Mouse (Mus musculus): ENCODE results near the gene 9430015G10Rik. TPM values are rescaled to one million over a fixed set of nuclear protein-coding genes. Genes with fewer than 3 reads are reported as not detected.

The 9430015G10Rik gene
- polyA plus RNA-seq, 1 experiment, result 19.2 TPM

DNA sequence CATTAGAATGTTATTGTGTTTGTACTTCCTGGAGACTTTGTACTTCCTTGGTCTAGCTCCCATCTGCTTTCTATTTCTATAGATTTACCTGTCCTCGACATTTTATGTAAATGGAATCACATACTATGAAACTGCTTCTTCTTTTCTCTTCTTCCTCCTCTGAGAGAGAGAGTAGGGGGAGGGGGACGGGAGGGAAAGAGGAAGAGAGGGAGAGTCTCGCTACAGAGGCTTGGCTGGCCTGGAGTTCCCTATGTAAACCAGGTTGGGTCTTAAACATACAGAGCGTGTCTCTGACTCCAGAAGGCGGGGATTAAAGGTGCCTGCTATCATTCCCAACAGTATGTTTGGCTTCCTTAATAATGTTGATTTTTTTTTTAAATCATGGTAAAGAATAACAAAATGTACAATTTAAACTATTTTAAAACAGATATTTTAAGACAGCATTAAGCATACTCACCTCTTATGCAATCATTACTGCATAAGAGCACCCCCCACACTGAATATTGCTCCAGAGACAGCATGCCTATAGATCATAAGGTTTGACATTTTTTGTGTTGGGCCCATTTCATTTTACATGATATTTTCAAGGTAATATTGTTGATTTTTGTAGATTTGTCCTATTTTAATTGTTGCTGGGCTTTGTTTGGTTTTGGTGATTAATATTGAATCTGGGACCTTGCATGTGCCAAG lies 22.2 kb upstream of the 9430015G10Rik start:
- Histone ChIP-seq H3K79me3 (ENCODE audit: low read depth) (no peaks in the 10 kb centered on the region), H3K36me3 (ENCODE audit: control insufficient read depth, insufficient read depth) (no peaks in the 10 kb centered on the region), H3K4me3 (ENCODE audit: insufficient read depth, poor library complexity, severe bottlenecking) (no peak overlapping the region), H3K27me3 (ENCODE audit: control insufficient read depth, insufficient read depth, insufficient read length) (peaks cover 11% of the 10 kb centered on the region), H3ac (ENCODE audit: control insufficient read depth, insufficient read length, low read depth) (no peak overlapping the region), H3K79me2 (ENCODE audit: control insufficient read depth, insufficient read depth) (no peaks in the 10 kb centered on the region)
- no peak for TF ChIP-seq CEBPB (IDR thresholded peaks at IDR 0.05; ENCODE audit: low read depth)
- no peak for TF ChIP-seq USF1 (IDR thresholded peaks at IDR 0.05; ENCODE audit: low read depth)
- no peak for TF ChIP-seq CTCF (IDR thresholded peaks at IDR 0.05; ENCODE audit: control insufficient read depth, insufficient read depth, insufficient read length)
- no peak for TF ChIP-seq FOSL1 (IDR thresholded peaks at IDR 0.05; ENCODE audit: insufficient read depth, low read length, poor library complexity, severe bottlenecking)
- no peak for TF ChIP-seq MYOG (IDR thresholded peaks at IDR 0.05; ENCODE audit: control insufficient read depth, extremely low read depth, insufficient read length)
- TF ChIP-seq MYOD1 (IDR thresholded peaks at IDR 0.05; ENCODE audit: control insufficient read depth, insufficient read length, low read depth), result no peak
- no peak for TF ChIP-seq MAX (IDR thresholded peaks at IDR 0.05)

- H3K4me3 ChIP-seq (ENCODE audit: insufficient read depth, poor library complexity, severe bottlenecking), result no peak overlapping the region
- H3K36me3 ChIP-seq (ENCODE audit: control insufficient read depth, insufficient read depth), result no peaks in the 10 kb centered on the region
- no peaks in the 10 kb centered on the region for H3K79me3 ChIP-seq (ENCODE audit: low read depth)
- H3K27me3 ChIP-seq (ENCODE audit: control insufficient read depth, insufficient read depth, insufficient read length), result peaks cover 9% of the 10 kb centered on the region
- H3K79me2 ChIP-seq (ENCODE audit: control insufficient read depth, insufficient read depth), result no peaks in the 10 kb centered on the region
- TF ChIP-seq CEBPB (IDR thresholded peaks at IDR 0.05; ENCODE audit: low read depth) (no peak), MAX (IDR thresholded peaks at IDR 0.05) (no peak), USF1 (IDR thresholded peaks at IDR 0.05; ENCODE audit: low read depth) (no peak), CTCF (IDR thresholded peaks at IDR 0.05; ENCODE audit: control insufficient read depth, insufficient read depth, insufficient read length) (no peak), FOSL1 (IDR thresholded peaks at IDR 0.05; ENCODE audit: insufficient read depth, low read length, poor library complexity, severe bottlenecking) (no peak), MYOG (IDR thresholded peaks at IDR 0.05; ENCODE audit: control insufficient read depth, extremely low read depth, insufficient read length) (no peak), MYOD1 (IDR thresholded peaks at IDR 0.05; ENCODE audit: control insufficient read depth, insufficient read length, low read depth) (no peak)
- no peak overlapping the region for H3ac ChIP-seq (ENCODE audit: control insufficient read depth, insufficient read length, low read depth)
These were observed 18.5 kb upstream of the 9430015G10Rik start for GRCm38 (mm10) chr4:156091236-156091635.

DNA sequence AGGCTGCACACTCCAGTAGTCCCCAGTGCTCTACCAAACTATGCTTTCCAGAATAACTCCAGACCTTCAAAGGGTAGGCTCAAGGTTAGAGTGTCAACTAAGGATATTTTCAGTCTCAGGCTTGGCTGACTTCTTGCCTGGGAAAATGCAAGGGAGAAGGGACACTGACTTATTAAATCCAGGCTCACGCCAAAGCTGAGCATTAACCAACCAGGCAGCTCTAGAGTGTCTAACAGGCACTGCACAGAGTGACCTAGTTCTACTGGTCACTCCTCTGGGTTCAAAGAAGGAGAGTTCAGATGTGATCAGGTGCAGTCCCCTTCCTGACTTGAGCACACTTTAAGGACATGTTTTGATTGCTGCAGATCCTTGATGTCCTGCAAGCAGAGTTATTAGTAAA lies 17.0 kb upstream of the 9430015G10Rik start:
- Histone ChIP-seq H3K36me3 (ENCODE audit: control insufficient read depth, insufficient read depth) (no peaks in the 10 kb centered on the region), H3K79me3 (ENCODE audit: low read depth) (no peaks in the 10 kb centered on the region), H3K27me3 (ENCODE audit: control insufficient read depth, insufficient read depth, insufficient read length) (peaks cover 19% of the 10 kb centered on the region), H3K79me2 (ENCODE audit: control insufficient read depth, insufficient read depth) (no peaks in the 10 kb centered on the region), H3K4me3 (ENCODE audit: insufficient read depth, poor library complexity, severe bottlenecking) (no peak overlapping the region), H3ac (ENCODE audit: control insufficient read depth, insufficient read length, low read depth) (no peak overlapping the region)
- no peak for TF ChIP-seq CEBPB (IDR thresholded peaks at IDR 0.05; ENCODE audit: low read depth)
- no peak for TF ChIP-seq USF1 (IDR thresholded peaks at IDR 0.05; ENCODE audit: low read depth)
- TF ChIP-seq FOSL1 (IDR thresholded peaks at IDR 0.05; ENCODE audit: insufficient read depth, low read length, poor library complexity, severe bottlenecking), result no peak
- no peak for TF ChIP-seq MYOD1 (IDR thresholded peaks at IDR 0.05; ENCODE audit: control insufficient read depth, insufficient read length, low read depth)
- no peak for TF ChIP-seq MYOG (IDR thresholded peaks at IDR 0.05; ENCODE audit: control insufficient read depth, extremely low read depth, insufficient read length)
- no peak for TF ChIP-seq CTCF (IDR thresholded peaks at IDR 0.05; ENCODE audit: control insufficient read depth, insufficient read depth, insufficient read length)
- no peak for TF ChIP-seq MAX (IDR thresholded peaks at IDR 0.05)

DNA sequence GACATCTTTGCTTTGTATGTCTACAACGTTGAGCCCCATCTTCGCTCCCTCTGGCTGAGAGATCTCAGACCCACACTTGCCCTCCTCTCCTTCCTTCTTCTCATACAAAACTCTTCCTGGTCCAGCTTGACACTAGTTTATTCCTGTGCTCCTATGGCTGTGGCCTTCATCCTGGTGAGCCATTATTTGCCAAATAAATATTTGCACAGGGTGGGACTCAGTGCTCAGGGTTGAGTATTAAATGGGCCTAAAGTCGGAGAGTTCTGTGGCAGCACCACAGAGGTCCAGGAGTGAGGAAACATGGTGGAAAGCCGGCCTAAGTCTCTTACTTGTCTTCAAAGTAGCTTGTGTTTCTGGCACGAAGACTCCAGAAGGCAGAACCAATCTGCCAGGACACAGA lies 16.0 kb upstream of the 9430015G10Rik start:
- no peak overlapping the region for H3K4me3 ChIP-seq (ENCODE audit: insufficient read depth, poor library complexity, severe bottlenecking)
- H3K27me3 ChIP-seq (ENCODE audit: control insufficient read depth, insufficient read depth, insufficient read length), result peaks cover 29% of the 10 kb centered on the region
- H3ac ChIP-seq (ENCODE audit: control insufficient read depth, insufficient read length, low read depth), result no peak overlapping the region
- no peaks in the 10 kb centered on the region for H3K79me3 ChIP-seq (ENCODE audit: low read depth)
- no peaks in the 10 kb centered on the region for H3K79me2 ChIP-seq (ENCODE audit: control insufficient read depth, insufficient read depth)
- TF ChIP-seq USF1 (IDR thresholded peaks at IDR 0.05; ENCODE audit: low read depth) (no peak), CEBPB (IDR thresholded peaks at IDR 0.05; ENCODE audit: low read depth) (no peak), MAX (IDR thresholded peaks at IDR 0.05) (no peak), CTCF (IDR thresholded peaks at IDR 0.05; ENCODE audit: control insufficient read depth, insufficient read depth, insufficient read length) (no peak), FOSL1 (IDR thresholded peaks at IDR 0.05; ENCODE audit: insufficient read depth, low read length, poor library complexity, severe bottlenecking) (no peak)
- no peaks in the 10 kb centered on the region for H3K36me3 ChIP-seq (ENCODE audit: control insufficient read depth, insufficient read depth)

DNA sequence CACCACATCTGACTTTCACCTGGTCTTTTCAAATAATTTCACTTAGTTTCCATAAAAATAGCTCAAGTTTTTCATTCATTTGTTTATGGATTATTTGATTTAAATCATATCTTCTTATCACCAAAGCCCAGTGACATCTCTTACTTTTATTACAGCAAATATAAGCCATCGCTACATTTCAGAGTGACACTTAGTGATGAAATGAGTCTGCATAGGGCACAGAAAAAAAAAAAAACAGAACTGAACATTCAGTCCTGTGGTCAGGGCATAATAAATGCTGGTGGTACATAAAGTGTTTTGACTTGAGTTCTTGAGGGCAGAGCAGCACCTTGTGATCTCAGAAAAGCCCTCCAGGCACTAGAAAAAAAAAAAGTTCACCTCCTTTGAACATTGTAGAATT lies 13.6 kb upstream of the 9430015G10Rik start:
- no peaks in the 10 kb centered on the region for H3K36me3 ChIP-seq (ENCODE audit: control insufficient read depth, insufficient read depth)
- H3K79me3 ChIP-seq (ENCODE audit: low read depth), result no peaks in the 10 kb centered on the region
- peaks cover 29% of the 10 kb centered on the region for H3K27me3 ChIP-seq (ENCODE audit: control insufficient read depth, insufficient read depth, insufficient read length)
- no peaks in the 10 kb centered on the region for H3K79me2 ChIP-seq (ENCODE audit: control insufficient read depth, insufficient read depth)
- TF ChIP-seq FOSL1 (IDR thresholded peaks at IDR 0.05; ENCODE audit: insufficient read depth, low read length, poor library complexity, severe bottlenecking), result no peak
- no peak for TF ChIP-seq CEBPB (IDR thresholded peaks at IDR 0.05; ENCODE audit: low read depth)
- no peak for TF ChIP-seq MYOD1 (IDR thresholded peaks at IDR 0.05; ENCODE audit: control insufficient read depth, insufficient read length, low read depth)
- TF ChIP-seq MYOG (IDR thresholded peaks at IDR 0.05; ENCODE audit: control insufficient read depth, extremely low read depth, insufficient read length), result no peak
- no peak for TF ChIP-seq CTCF (IDR thresholded peaks at IDR 0.05; ENCODE audit: control insufficient read depth, insufficient read depth, insufficient read length)
- TF ChIP-seq USF1 (IDR thresholded peaks at IDR 0.05; ENCODE audit: low read depth), result no peak
- no peak for TF ChIP-seq MAX (IDR thresholded peaks at IDR 0.05)
- no peak overlapping the region for H3ac ChIP-seq (ENCODE audit: control insufficient read depth, insufficient read length, low read depth)
- H3K4me3 ChIP-seq (ENCODE audit: insufficient read depth, poor library complexity, severe bottlenecking), result no peak overlapping the region
